Mouse (Mus musculus) brain, embryonic 18.5 days (tissue): ENCODE measurements around the gene Nol8.

Source experiments
- DNase-seq: peaks from one replicate; pipeline ENCODE4 v3.0.0-alpha.2; 2012; ENCODE audit warnings: low read depth, low spot score

Gene Nol8

GRCm38 (mm10) chr13:49652481-49653179 is at the start of gene Nol8, which contains the start of gene Cenpp:
Gene Nol8 (plus strand): TSS chr13:49653078.
Gene Cenpp (minus strand): TSS chr13:49652785.
- peak; percentile 98 for DNase-seq

DNA sequence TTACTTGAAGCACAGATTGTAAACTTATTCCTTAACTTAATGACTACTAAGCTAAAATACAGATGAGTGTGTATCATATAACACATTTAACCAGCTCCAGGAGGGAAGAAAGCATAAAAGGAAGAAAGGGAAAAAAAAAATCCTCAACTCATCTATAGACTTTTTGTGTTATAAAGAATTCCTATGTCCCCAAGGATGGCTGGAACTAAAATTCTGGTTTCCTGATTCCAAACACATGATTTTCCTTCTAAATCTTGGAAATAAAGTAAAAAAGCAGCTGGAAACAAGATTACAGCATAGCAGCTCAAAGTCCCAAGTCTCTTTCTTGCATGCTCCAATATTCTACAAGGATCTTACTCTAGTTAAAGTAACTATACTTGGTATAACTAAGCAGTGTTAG is 49.3 kb upstream of the Nol8 start:
- no peak for DNase-seq

GRCm38 (mm10) chr13:49607714-49608113 is 45.2 kb upstream of the Nol8 start, which contains the start of gene Ogn:
Gene Ogn (plus strand): TSS chr13:49608046.
- no peak for DNase-seq

- DNase-seq = no peak
Observed at GRCm38 (mm10) chr13:49608589-49609322, 44.1 kb upstream of the Nol8 start.

DNA sequence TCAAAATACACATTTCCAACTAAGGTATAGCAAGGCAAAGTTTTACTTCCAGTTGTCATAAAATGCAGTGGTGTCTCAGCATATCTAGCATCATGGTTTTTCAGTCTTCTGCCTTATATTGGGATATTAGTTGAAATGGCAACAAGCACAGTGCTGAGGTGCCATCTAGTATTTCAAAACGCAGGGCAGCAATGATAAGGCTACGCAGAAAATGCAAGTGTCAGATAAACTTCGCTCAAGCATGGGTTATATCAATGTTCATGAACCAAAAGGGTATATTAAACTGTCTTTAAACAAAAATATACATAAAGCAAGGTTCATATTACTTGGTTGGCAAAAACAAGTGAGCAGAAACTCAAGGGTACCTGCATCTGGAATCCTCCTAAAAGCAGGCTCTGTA is 35.9 kb upstream of the Nol8 start:
- no peak for DNase-seq

GRCm38 (mm10) chr13:49618365-49618764 is 34.5 kb upstream of the Nol8 start:
- DNase-seq = no peak

GRCm38 (mm10) chr13:49623216-49623615 is 29.7 kb upstream of the Nol8 start:
- no peak for DNase-seq

DNA sequence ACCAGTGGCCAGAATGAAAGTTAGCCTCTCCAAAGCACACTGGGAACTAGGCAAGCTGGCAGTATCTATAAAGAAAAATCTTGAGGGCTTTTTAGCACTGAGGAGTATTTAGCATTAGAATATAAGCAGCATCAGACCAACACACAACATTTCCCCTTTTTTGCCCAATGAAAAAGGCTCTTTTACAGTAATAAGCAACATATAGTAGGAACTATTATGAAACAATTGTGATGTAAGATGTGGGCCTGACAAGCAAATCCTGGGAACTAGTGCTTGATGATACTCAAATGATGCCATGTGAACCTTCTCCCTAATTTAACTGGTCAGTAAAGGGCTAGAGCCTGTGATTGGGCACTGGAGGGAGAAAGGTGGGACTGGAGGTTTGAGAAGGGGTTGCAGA is 24.7 kb upstream of the Nol8 start:
- DNase-seq = no peak

- DNase-seq = no peak
Observed at GRCm38 (mm10) chr13:49629076-49629475, 23.8 kb upstream of the Nol8 start.

DNA sequence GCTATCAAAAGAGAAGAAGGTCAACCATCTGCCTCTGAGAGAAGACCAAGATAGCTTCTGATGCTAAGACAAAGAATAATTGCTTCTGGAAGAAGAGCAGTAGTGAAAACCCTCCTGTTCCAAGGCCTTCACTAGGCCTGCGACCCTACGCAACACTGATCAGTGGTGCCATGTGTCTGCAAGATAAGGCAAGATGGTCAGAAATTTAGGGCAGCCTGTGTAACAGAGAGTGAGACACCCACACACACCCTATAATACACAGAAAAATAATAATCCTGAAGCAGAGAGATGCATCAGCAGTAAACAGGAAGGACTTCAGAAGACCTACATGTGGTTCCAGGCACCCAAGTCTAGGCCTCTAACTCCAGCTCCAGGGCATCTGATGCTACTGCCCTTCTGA is 12.9 kb upstream of the Nol8 start:
- no peak for DNase-seq

DNA sequence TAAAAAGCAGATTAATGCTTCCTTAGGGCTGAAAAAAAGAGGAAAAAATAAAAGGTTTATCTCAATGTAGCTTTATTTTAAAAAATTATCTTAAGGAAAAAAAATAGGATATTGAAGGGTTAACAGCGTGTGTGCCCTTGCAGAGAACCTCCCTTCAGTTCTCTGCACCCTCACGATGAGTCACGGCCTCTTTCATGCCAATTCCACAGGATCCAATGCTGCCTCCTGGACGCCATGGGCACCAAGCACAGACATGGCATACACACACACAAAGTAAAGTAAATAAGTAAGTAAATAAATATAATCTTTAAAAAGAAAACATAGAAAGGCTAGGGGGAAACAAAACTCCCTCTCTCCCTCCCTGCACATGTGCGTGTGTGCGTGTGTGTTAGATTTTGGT is 10.2 kb upstream of the Nol8 start:
- no peak for DNase-seq

DNA sequence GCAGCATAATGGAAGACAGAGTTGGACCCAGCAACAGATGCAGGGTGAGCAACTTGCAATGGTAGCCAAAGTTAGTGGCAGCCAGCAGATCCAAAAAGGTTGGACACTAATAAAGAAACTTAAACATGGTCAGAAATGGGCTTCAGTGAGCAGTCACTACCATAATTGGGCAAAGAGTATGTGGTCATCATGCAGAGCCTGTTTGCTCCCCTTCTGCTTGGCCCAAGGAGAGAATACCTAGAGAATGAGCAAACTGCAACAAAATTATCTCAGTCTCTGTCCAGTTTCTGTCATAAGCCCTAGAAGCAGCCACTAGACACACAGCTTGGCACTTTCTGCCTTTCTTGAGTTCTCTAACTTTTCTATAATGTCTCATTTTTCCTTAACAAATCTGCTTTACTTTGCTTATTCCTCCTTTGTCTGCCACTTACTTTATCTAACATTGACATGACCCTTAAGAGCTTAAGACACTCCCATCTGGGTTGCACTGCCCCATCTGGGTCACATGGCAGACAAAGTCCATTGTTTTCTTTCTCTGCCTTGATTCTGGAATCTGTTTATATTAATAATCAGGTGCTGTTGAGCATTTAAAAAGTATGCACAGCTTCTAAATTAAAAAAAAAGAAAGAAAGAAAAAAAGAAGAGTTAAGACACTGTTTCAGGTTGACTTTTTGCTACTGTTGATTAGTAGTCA is 9.1 kb upstream of the Nol8 start:
- no peak for DNase-seq

DNA sequence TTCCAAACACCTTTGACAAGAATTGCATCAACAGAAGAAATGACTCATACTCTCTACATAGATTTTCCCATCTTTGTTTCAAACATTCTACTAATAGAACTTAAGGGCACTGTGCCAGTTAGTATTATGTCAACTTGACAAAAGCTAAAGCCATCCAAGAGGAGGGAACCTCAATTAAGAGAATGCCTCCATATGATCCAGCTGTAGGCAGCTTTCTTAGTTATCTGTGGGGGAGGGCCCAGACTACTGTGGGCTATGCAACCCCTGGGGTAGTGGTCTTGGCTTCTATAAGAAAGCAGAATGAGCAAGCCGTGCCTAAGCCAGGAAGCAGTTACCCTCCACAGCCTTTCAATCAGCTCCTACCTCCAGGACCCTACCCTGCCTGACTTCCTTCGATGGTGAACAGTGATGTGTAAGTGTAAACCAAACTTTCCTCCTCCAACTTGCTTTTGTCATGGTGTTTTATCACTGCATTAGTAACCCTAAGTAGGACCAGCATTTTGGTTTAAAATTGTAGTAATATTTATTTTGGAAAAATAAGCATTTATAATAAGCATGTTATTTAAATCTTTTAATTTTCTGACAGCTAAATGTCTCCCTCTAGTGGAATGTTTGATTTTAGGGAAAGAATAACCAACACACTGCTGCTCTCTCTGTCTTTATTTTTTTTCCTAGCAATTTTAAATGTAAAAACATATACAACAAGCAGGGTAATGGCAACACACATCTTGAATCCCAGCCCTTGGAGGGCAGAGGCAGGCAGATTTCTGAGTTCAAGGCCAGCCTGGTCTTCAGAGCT is 7.9 kb upstream of the Nol8 start:
- no peak for DNase-seq

DNA sequence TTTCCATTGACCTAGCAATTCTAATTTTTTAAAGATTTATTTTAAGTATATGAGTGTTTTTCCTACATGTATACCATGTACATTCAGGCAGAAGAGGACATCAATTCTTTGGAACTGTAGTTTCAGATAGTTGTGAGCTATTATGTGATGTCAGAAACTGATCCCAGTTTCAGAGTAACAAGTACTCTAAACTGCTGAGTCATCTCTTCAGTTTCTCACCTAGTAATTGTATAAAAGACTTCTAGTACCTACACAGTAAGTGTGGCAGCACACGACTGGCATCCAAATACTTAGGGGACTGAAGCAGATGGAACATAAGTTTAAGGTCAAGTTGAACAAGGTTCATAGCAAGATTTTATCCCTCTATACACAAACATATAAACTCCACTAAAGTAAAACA is 6.9 kb upstream of the Nol8 start:
- no peak for DNase-seq

DNA sequence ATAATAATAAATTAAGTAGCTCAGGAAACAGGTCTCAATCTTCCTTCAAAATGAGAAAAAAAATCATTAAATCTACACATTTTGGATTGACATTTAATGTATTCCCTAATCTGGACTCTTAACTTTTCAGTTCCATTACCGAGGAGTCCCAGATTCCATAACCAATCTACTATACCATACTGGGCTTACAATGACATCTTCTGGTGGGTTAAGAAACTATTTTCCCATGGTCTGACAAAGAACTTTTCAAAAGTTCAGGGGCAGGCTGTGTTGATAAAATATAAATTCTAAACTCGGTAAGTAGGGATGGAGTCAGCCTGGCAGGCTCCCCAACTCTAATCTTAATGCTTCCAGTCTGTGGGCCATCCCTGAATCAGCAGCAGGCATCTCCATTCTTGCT is 1.7 kb upstream of the Nol8 start:
- no peak for DNase-seq

GRCm38 (mm10) chr13:49651781-49652351 is 1.0 kb upstream of the Nol8 start:
- no peak for DNase-seq

DNA sequence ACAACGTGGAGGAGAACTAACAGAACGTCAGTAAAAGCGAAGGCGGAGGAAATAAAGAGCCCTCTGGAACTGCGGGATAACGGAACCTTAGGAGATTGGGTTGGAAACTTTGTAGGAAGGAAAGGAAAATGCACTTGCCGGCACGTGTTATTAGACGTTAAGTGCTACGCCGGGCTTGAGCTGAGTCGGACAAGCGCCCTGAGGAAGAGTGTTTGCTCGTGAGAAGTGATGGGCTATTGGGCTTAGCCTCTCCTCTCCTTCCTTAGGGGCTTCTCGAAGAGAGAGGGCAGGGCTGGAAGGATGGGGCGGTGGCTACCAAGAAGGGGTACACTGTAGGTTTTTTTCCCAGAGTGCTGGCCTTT is 283 bp downstream of the Nol8 start:
- no peak for DNase-seq

DNA sequence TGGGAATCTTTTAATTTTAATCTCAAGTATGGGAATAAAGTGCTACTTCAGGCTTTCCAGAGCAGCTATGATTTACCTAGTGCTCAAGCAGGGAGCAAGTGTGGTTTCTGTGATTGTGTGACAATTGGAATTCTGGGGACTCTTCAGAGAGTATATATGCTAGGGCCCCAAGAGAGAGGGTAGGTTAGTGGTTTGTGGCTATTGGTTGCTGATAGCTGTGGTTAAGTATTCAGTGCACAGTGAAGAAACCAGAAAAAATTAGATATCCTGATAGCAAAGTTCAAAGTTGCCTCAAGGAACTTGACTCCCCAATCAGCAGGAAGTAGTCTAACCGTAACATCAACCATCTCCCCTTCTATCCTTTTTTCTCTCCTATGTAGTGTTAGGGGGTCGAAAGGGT is 24.9 kb downstream of the Nol8 start:
- DNase-seq = no peak

DNA sequence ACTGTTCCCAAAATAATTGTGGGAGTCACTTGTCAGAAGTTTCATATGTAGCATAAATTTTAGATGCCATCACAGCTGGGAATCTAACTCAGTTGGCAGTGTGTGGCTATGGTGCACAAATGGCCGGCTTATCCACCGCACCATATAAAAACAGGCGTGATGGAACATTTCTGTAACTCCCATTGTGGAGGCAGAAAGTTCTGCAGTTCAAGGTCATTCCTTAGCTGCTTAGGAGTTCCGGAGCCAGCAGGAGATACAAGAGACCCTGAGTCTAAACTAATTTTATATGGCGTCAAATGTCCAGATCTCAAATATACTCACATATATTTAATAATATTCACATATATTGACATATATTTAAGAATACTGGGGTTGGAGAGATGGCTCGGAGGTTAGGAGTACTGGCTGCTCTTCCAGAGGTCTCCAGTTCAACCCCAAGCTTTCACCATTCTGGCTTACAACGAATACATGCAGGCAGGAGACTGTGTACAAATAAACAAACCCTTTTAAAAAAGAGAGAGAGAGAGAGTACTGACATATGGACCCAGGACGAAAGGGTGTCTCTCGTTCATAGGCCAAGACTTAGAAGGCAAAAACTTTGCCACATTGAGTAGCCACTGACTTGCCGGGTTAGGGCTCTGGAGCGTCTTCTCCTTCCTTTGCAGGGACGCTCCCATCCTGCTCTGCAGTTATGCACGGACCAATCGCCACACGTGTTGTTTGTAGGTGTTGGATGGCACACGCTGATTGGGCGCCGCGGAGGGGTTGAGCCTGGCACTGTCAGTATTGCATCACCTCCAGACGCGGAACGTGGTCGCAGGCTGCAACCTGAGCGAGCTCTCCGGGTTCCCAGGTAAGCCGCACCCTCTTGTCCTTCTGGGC is 28.7 kb downstream of the Nol8 start, which contains the start of gene Iars:
Iars (plus strand) TSS at position 750 of the 882 bp plus-strand sequence.
- DNase-seq = peak; percentile 94

DNA sequence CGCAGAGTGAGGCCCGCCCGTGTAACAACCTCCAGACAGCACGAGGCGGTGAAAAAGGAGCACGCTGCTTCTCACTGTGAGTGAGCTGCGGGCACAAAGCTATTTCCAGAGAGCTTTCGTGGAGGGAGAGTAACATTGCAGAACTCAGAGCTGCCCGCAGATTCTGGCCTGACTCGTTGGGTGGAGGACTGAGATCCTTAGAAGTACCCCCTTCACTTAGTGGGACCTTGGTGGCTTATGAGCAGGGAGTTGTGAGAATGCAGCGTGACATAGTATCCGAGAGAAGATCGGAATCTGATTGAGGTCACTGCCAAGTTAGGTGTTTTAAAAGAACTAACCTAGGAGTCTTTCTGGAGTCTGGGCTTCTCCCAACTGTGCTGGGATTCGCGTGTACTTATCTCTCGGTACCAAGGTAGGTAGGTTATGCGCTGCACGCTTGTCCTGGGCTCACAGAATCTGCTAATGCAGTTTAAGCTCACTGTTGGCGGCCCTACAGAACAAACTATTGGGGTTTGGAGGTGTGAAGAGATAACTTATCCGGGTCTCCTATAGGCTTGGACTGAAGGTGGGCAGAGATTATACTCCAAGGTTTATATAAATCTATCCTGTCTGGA is 29.5 kb downstream of the Nol8 start:
- DNase-seq = no peak
